Mouse (Mus musculus) hindbrain, embryonic 13.5 days (tissue): Measurements from ENCODE around the gene Ube2l6. TPM values are rescaled to one million over a fixed set of nuclear protein-coding genes. Genes with fewer than 3 reads are reported as not detected.

Experiments
- ATAC-seq: fragments of 200-750 bp; cut with Nextera tagmentation; 2 replicates; pipeline ENCODE4 v1.8.0; 2017; ENCODE audit warnings: moderate TSS enrichment; ENCODE audit not compliant: low FRiP score
- H3K27ac ChIP-seq: fragments of 300-500 bp; sonication (generic); 2 replicates; pipeline ENCODE4 v1.5.1; 2015; ENCODE audit warnings: inconsistent platforms, mild to moderate bottlenecking, moderate library complexity
- H3K27me3 ChIP-seq: fragments of 300-500 bp; sonication (generic); 2 replicates; pipeline ENCODE4 v1.6.1; 2015; ENCODE audit warnings: mild to moderate bottlenecking, inconsistent platforms
- H3K36me3 ChIP-seq: fragments of 300-500 bp; sonication (generic); 2 replicates; pipeline ENCODE4 v1.6.1; 2015; ENCODE audit warnings: mild to moderate bottlenecking, inconsistent platforms
- H3K4me1 ChIP-seq: fragments of 300-500 bp; sonication (generic); replicated peaks from 2 replicates; pipeline ENCODE4 v1.6.1; 2015; ENCODE audit warnings: inconsistent platforms
- H3K4me2 ChIP-seq: fragments of 300-500 bp; sonication (generic); 2 replicates; pipeline ENCODE4 v1.6.1; 2015; ENCODE audit warnings: inconsistent platforms, mild to moderate bottlenecking, moderate library complexity
- H3K4me3 ChIP-seq: fragments of 300-500 bp; sonication (generic); 2 replicates; pipeline ENCODE4 v1.5.1; 2015; ENCODE audit warnings: mild to moderate bottlenecking, inconsistent platforms
- H3K9ac ChIP-seq: fragments of 300-500 bp; sonication (generic); 2 replicates; pipeline ENCODE4 v1.6.1; 2015; ENCODE audit warnings: mild to moderate bottlenecking, inconsistent platforms
- H3K9me3 ChIP-seq: fragments of 300-500 bp; sonication (generic); 2 replicates; pipeline ENCODE4 v1.6.1; 2016; ENCODE audit warnings: inconsistent platforms
- WGBS: fragments of 180-500 bp; shearing (Covaris S2); methylation state at CpG from one replicate; pipeline ENCODE4 v1.1.7; 2015; 5-methylcytosine and 5-hydroxymethylcytosine counted together
- polyA plus RNA-seq: library from polyadenylated mRNA; unstranded; fragments of >200 nt; fragmentation: Nextera tagmentation; extraction: Ambion mirVana; gene quantifications from 2 replicates; pipeline ENCODE4 v1.2.1, GENCODE M21; 2015

Gene Ube2l6
- polyA plus RNA-seq, 1 experiment from 2014 or later = 17.6 TPM

DNA sequence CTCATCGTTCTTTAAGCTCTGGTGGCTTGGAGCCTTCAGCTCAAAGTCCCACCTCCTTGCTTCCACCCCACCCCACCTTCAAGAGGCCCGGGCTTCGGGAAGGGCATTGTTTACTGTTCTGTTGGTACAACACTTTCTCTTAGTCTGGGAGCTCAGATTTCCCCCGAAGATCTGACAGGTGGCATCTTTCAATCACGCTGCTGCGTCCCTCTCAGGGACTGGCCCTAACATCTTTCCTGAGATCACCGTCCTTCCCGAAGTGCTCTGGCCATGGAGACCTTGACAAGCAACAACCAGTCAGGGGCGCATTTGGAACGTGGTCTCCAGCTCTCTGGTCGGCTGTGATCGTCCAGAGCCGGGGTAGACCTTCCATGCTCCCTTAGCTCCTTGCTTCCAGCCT, 23.9 kb downstream of the Ube2l6 start, which contains the start of gene Smtnl1:
Gene Smtnl1, minus strand, starts transcription at position 101 of the 400 bp plus-strand sequence.
- H3K4me3 ChIP-seq = no peak within 1 kb of the TSS
- H3K27ac ChIP-seq = no peak within 1 kb of the TSS
- H3K4me1 ChIP-seq = peaks cover 6% of the 10 kb centered on the region
- ATAC-seq = no peak
- H3K27me3 ChIP-seq = peaks cover 22% of the 10 kb centered on the region
- WGBS = 72% methylated on average over 13 of the region's 13 CpGs
- H3K9ac ChIP-seq = no peak within 1 kb of the TSS
- no peaks in the 10 kb centered on the region for H3K36me3 ChIP-seq
- no peaks in the 10 kb centered on the region for H3K9me3 ChIP-seq
- H3K4me2 ChIP-seq = no peak within 1 kb of the TSS

DNA sequence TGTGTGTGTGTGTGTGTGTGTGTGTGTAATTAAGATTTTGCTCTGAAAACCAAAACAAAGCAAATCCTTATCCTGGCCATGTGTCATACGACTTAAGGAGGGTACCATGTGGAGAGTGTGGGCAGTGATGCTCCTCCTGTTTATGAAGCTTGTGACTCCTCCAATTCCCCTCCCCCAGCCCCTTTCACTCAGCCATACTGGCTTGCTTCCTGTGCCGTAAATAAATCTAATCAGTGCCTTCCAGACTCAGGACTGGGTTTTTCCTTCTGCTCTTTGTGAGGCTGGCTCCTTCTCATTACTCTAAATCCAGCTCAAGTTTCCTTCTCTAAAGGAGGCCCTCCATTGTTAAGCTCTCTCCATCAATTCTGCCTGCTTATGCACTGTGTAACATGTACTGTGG, 24.6 kb downstream of the Ube2l6 start:
- Histone ChIP-seq H3K4me3 (no peak overlapping the region), H3K9me3 (no peaks in the 10 kb centered on the region), H3K27me3 (peaks cover 22% of the 10 kb centered on the region), H3K9ac (no peak overlapping the region), H3K4me2 (no peak overlapping the region), H3K36me3 (no peaks in the 10 kb centered on the region), H3K4me1 (peaks cover 13% of the 10 kb centered on the region), H3K27ac (no peak overlapping the region)
- WGBS = 59% methylated on average over 2 of the region's 2 CpGs
- ATAC-seq = no peak

DNA sequence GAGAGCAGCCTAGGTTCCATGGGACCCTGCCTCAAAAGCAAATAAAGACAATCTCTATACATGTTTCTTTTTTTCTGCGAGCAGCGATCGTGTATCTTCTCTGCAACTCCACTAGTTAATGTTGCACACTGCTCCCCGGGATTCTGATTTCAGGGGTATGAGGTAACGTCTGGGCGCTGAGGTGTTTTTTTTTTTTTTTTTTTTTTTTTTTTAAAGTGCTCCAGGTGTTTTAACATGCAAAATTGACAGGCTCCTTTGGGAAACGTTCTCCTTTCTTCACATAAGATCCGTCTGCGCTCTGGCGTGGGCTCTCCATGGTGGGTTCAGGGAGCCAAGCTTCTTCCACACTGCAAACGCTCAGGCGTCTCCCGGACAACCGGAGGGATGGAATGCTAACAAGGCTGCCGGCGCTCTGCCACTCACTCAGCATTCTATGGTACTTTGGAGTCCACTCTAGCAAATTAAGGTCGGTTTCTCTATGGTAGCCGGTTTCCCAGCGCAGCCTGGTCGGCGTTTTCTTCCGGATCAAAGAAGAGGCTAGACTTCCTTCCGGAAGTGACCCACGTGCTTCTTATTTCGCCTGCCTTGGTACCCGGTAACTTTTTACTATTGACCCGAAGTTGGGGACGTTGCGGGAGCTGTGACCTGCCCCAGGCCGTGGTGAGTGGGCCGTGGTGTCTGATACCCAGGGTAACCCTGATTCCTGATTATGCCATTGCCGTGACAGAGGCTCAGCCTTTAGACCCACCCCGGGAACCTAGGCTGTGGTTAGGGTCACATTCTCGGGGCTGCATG, 28.1 kb downstream of the Ube2l6 start, which contains the start of gene Timm10:
Gene Timm10, plus strand, starts transcription at position 510 of the 795 bp plus-strand sequence.
- H3K27me3 ChIP-seq = peaks cover 10% of the 10 kb centered on the region
- H3K4me3 ChIP-seq = peak within 1 kb of the TSS; percentile 90
- H3K4me1 ChIP-seq = peaks cover 14% of the 10 kb centered on the region
- peak within 1 kb of the TSS; percentile 40 for H3K27ac ChIP-seq
- H3K4me2 ChIP-seq = peak within 1 kb of the TSS; percentile 100
- H3K9ac ChIP-seq = peak within 1 kb of the TSS; percentile 85
- peak; percentile 91 for ATAC-seq
- WGBS = under 1% methylated on average over 34 of the region's 34 CpGs
- H3K9me3 ChIP-seq = no peaks in the 10 kb centered on the region
- H3K36me3 ChIP-seq = peaks cover 9% of the 10 kb centered on the region

DNA sequence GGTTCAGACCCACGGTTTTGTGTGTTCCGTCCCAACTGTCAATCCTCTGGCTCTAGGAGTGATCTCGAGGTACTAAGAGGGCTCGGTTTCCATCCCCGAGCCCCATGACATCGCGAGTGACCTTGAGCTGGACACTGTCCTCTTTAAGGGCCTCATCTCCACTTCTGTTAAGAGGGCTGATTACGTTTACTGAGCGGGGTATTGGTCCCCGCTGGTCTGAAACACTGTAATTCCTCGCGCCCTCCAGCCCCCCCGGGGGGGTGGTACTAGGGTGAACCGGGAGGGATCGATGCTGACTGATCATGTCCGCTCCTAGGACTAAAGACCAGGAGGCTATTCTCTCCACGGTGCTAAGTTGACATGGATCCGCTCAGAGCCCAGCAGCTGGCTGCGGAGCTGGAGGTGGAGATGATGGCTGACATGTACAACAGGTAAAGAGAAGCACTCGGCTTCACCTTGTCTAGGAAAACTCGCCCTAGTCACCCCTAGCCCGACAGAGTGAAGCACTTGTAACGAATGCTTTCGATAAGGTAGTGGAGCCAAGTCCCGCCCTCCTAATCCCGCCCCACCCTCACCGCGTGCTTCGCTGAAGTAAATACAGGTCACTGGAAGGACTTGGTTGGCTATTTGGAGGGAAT, 28.8 kb downstream of the Ube2l6 start:
- 1% methylated on average over 29 of the region's 29 CpGs for WGBS
- peaks cover 9% of the 10 kb centered on the region for H3K36me3 ChIP-seq
- peak overlapping the region; percentile 85 for H3K9ac ChIP-seq
- no peak overlapping the region for H3K27ac ChIP-seq
- peak; percentile 51 for ATAC-seq
- 0 out of 2 replicates have a peak, but pooled peaks cover 4% of the 10 kb centered on the region for H3K27me3 ChIP-seq
- H3K9me3 ChIP-seq = no peaks in the 10 kb centered on the region
- peak overlapping the region; percentile 100 for H3K4me2 ChIP-seq
- peaks cover 17% of the 10 kb centered on the region for H3K4me1 ChIP-seq
- H3K4me3 ChIP-seq = peak overlapping the region; percentile 90

DNA sequence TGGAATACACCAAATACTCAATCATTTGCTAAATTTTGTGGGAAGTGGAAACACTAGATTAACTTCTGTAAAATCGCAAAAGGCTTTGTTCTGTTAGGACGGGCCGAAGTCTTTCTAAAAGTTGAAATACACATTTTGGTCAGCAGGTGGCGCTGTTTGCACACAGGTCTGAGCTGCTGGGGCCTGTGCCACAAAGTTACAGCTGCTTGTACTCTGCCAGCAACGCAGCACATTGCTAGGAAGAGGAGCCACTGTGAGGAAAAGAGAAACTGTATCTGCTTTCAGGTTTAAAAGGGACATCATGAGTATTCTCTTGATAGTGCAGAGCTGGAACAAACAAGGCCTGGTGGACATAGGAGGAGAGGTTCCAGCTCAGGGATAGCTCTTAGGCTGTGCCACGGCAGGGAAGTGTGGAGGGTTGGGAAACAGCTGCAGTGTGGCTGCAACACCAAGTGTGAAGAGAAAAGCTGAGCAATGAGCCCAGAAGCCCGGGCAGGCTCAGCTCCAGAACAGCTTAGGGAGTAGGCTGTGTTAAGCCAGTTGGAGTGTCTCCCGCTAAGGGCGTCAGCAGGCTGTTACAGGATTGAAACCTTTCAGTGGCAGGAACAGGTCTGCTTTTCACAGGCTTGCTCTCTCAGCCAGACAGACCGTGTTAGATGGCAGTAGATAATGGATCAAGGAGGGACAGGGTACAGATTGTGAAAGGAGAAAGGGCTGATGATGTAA, 33.2 kb downstream of the Ube2l6 start:
- no peak overlapping the region for H3K4me3 ChIP-seq
- ATAC-seq = peak; percentile 65
- WGBS = 43% methylated on average over 10 of the region's 10 CpGs

DNA sequence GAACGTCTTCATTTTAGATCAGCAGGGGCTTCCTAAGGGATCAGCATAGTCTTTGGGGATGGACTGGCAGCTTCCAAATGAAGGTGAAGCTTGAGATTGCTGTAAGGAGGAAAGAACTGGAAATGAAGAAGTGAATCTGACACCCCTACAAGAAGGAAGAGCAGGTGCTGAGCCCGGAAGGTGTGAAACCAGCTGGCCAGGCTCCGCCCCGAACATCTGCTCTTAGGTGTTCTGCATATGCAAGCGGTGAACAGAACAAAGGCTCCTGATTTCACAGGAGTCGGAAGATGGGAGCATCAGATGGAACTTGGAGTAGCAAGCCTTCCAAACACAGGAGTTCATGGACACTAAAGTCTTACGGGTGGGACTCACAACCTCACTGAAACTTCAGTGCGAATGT, 38.5 kb downstream of the Ube2l6 start:
- WGBS = 60% methylated on average over 8 of the region's 8 CpGs
- H3K27me3 ChIP-seq = peaks cover 63% of the 10 kb centered on the region
- no peaks in the 10 kb centered on the region for H3K36me3 ChIP-seq
- H3K9me3 ChIP-seq = no peaks in the 10 kb centered on the region
- no peak overlapping the region for H3K9ac ChIP-seq
- H3K4me1 ChIP-seq = peaks cover 24% of the 10 kb centered on the region
- no peak overlapping the region for H3K4me2 ChIP-seq
- H3K27ac ChIP-seq = no peak overlapping the region
- H3K4me3 ChIP-seq = no peak overlapping the region
- ATAC-seq = no peak

More for the DNA sequence above, 33.2 kb downstream of the Ube2l6 start:
- H3K36me3 ChIP-seq = peaks cover 9% of the 10 kb centered on the region
- no peaks in the 10 kb centered on the region for H3K9me3 ChIP-seq
- H3K9ac ChIP-seq = no peak overlapping the region
- H3K27ac ChIP-seq = no peak overlapping the region
- H3K4me2 ChIP-seq = no peak overlapping the region
- H3K4me1 ChIP-seq = peaks cover 13% of the 10 kb centered on the region
- H3K27me3 ChIP-seq = peaks cover 11% of the 10 kb centered on the region

DNA sequence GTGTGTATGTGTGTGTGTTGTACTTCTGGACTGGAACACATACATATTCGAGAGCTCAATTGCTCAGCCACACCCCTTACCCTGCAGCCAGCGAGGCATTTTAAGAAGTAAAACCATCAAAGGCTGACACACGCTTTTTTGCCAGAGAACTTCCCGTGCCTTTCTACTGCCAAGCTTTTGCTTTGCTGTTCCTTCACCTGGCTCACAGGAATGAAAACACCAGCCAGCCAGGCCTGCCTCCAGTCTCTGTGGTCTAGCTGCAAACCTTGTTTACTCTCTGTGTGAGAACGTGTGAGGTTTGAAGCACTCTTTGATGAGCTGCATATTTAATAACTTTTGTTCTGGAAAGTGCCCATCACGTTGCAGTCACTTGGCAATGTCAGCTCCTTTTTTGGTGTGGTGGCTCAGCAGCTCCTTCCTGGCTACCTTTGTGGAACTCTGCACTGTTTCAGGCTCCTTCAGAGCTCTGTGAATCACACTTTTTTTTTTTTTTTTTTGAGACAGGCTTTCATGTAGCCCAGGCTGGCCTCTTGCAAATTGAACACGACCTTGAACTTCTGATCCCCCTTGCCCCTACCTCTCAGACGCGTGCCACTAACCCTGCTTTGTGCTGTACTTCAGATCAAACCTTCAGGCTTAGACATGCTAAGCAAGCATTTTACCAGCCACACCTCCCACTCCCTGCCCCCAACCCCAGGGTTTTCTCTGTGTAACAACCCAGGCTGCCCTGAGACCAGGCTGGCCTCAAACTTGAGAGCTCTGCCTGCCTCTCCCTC, 39.4 kb downstream of the Ube2l6 start:
- peaks cover 24% of the 10 kb centered on the region for H3K4me1 ChIP-seq

DNA sequence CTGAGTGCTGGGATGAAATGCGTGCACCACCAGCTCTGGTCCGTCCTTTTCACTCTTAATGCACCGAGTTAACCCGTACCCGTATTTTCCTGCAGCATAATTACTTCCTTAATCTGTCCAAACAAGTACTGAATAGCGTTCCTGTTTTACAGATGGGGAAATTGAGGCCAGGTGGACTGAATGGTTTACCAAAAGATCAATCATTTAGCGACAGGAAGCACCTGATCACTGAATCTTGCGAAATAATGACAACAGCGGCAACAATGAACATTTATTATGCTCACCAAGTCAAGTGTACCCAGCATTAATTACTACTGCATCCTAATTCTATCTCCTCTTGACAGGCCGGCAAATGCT, 39.9 kb downstream of the Ube2l6 start, which contains the start of gene Slc43a1:
Gene Slc43a1, plus strand, starts transcription at position 258 of the 357 bp plus-strand sequence.
- Histone ChIP-seq H3K4me2 (peak within 1 kb of the TSS; percentile 99), H3K4me1 (peaks cover 24% of the 10 kb centered on the region), H3K27ac (no peak within 1 kb of the TSS), H3K9me3 (no peaks in the 10 kb centered on the region), H3K36me3 (no peaks in the 10 kb centered on the region), H3K4me3 (peak within 1 kb of the TSS; percentile 57), H3K9ac (peak within 1 kb of the TSS; percentile 67), H3K27me3 (peaks cover 63% of the 10 kb centered on the region)
- ATAC-seq = no peak
- WGBS = 19% methylated on average over 10 of the region's 10 CpGs

More for the DNA sequence above, 39.4 kb downstream of the Ube2l6 start:
- no peak for ATAC-seq
- Histone ChIP-seq H3K9me3 (no peaks in the 10 kb centered on the region), H3K36me3 (no peaks in the 10 kb centered on the region), H3K4me3 (no peak overlapping the region), H3K27ac (no peak overlapping the region), H3K4me2 (no peak overlapping the region), H3K27me3 (peaks cover 63% of the 10 kb centered on the region), H3K9ac (no peak overlapping the region)
- WGBS = 34% methylated on average over 9 of the region's 9 CpGs

DNA sequence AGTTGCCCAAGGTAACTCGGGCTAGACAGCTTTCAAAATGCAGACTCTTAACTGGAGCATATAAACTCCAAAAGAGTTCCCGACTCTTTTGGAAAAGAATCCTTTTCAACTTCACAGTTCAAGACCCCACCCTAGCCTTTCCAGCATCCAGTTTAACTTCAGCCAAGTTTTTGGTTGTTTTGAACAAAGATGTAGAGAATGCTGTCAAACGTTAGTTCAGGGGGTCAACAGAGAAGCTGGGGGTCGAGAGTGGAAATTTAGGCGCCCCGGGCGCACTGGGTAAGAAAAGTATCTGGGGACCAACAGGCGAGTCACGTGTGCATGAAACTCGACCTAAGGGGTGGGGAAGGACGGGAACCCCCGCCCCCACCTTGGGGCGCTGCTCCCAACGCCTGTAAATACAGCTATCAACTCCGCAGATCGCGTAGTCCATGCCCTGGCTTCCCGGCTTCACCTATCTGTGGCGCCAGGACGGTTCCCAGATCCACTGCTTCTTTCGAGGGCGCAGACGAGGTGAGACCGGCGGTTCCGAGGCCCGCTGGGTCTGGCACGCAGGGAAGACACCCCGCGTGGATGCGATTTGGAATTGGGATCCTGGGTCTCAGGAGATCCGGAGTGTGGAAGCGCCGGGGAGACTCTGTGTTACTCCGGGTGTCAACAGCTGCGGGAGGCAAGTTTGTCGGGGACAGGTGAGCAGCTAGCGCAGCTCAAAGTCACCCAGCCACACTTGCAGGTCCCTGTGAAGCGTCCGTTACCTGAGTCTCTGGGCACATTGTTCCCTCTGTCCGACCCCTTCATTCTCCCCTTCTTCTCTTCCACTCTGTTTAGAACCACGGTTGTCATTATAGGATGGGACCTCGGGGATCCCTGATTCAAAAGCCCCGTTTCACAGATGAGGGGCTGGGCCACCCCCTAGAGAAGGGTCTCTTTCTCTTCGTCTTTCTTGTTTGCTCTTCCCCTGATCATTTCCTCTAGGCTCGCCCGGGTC, 40.7 kb downstream of the Ube2l6 start:
- H3K27me3 ChIP-seq = peaks cover 63% of the 10 kb centered on the region
- no peaks in the 10 kb centered on the region for H3K9me3 ChIP-seq
- H3K36me3 ChIP-seq = no peaks in the 10 kb centered on the region
- ATAC-seq = peak; percentile 31; the same call in 1 of the 2 replicates
- peaks cover 24% of the 10 kb centered on the region for H3K4me1 ChIP-seq
- H3K4me3 ChIP-seq = peak overlapping the region; percentile 57
- H3K9ac ChIP-seq = peak overlapping the region; percentile 67
- 1% methylated on average over 47 of the region's 47 CpGs for WGBS
- peak overlapping the region; percentile 99 for H3K4me2 ChIP-seq
- no peak overlapping the region for H3K27ac ChIP-seq

DNA sequence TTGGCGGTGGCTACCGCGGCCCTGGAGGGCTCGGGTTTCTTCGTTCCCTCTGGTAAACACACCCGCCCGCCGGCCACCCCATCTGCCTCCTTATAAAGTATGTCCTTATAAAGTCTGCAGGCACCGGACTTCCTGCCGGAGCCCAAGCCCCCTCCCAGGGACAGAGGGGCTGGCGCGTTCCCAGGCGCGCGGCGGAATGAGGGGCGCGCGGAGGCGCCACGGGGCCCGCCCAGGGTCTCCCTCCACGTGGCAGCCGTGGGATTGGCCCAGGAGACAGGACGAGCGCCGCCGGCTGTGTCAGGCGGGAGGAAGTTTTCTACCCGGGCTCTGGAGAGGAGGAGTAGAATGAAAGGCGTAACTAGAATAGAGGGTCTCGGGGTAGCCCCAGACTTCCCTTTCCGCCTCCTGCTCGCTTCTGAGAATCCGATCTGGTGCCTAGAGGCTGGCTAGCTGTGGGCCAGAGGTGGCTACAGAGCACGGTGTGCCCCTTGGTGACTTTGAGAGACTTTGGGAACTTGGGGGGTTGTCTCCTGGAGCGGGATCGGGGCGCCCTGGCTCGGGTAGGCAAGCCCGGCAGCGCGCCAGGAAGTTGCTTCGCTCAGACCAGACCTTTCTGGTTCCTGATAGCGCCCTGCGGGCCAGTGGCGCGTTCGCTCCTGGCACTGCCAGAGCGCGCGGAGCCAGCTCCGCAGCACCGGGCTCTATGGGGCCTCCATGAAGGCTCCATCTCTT, 41.6 kb downstream of the Ube2l6 start:
- Histone ChIP-seq H3K36me3 (no peaks in the 10 kb centered on the region), H3K4me3 (peak overlapping the region; percentile 57), H3K4me1 (peaks cover 24% of the 10 kb centered on the region), H3K27me3 (peaks cover 63% of the 10 kb centered on the region), H3K9ac (peak overlapping the region; percentile 67), H3K27ac (no peak overlapping the region), H3K4me2 (peak overlapping the region; percentile 99), H3K9me3 (no peaks in the 10 kb centered on the region)
- peak; percentile 87 for ATAC-seq
- under 1% methylated on average over 54 of the region's 54 CpGs for WGBS
